Mouse (Mus musculus) ES-Bruce4 (cell line): Measurements from ENCODE around the gene Hist1h2be. TPM values are rescaled to one million over a fixed set of nuclear protein-coding genes. Genes with fewer than 3 reads are reported as not detected.
"Not testable (repeated sequence)": the region's sequence is repeated elsewhere in the genome, so short reads cannot be mapped to it uniquely, and the experiment has no call there.

Experiments used
- H3K27ac ChIP-seq: 2 replicates; pipeline ENCODE4 v1.5.1; 2012; ENCODE audit warnings: low read length, inconsistent platforms; ENCODE audit not compliant: insufficient read depth
- H3K27me3 ChIP-seq: 2 replicates; pipeline ENCODE4 v1.6.1; 2012; ENCODE audit warnings: mild to moderate bottlenecking, low read length, inconsistent platforms; ENCODE audit not compliant: control insufficient read depth, poor library complexity, insufficient read depth, severe bottlenecking
- H3K36me3 ChIP-seq: 2 replicates; pipeline ENCODE4 v1.6.1; 2012; ENCODE audit warnings: inconsistent platforms, mild to moderate bottlenecking, low read length, moderate library complexity; ENCODE audit not compliant: control insufficient read depth, poor library complexity, insufficient read depth, severe bottlenecking
- H3K4me1 ChIP-seq: one replicate; pipeline ENCODE4 v1.8.1; 2011; ENCODE audit warnings: low read length; ENCODE audit not compliant: control insufficient read depth, insufficient read depth
- H3K4me3 ChIP-seq: 2 replicates; pipeline ENCODE4 v1.5.1; 2011; ENCODE audit warnings: low read depth, mild to moderate bottlenecking, low read length
- H3K9ac ChIP-seq: 2 replicates; pipeline ENCODE4 v1.6.1; 2012; ENCODE audit warnings: low read depth, mild to moderate bottlenecking, inconsistent platforms; ENCODE audit not compliant: poor library complexity, severe bottlenecking
- H3K9me3 ChIP-seq: replicated peaks from 2 replicates; pipeline ENCODE4 v1.6.1; 2012; ENCODE audit warnings: mild to moderate bottlenecking, low read length, inconsistent platforms; ENCODE audit not compliant: control insufficient read depth, poor library complexity, insufficient read depth, severe bottlenecking
- CTCF ChIP-seq: IDR thresholded peaks from one replicate; pipeline ENCODE4 v1.8.1; 2011; ENCODE audit warnings: low read depth, low read length
- EP300 ChIP-seq: IDR thresholded peaks from 2 replicates; pipeline ENCODE4 v1.6.1; 2011; ENCODE audit warnings: low read depth, low read length; ENCODE audit not compliant: insufficient read depth
- POLR2A ChIP-seq: IDR thresholded peaks from one replicate; pipeline ENCODE4 v1.8.1; 2011; ENCODE audit warnings: low read length; ENCODE audit not compliant: insufficient read depth
- polyA plus RNA-seq: library from polyadenylated mRNA; stranded (reverse); fragments of >200 nt; gene quantifications from 2 replicates; pipeline ENCODE4 v1.2.4, GENCODE M21; 2011; ENCODE audit warnings: low read depth; ENCODE audit not compliant: missing spikeins, insufficient read depth, insufficient read length

Gene Hist1h2be
- polyA plus RNA-seq, 1 experiment = 1.8 TPM

GRCm38 (mm10) chr13:23554925-23555838 lies 65.7 kb downstream of the Hist1h2be start:
- no peak for TF ChIP-seq EP300
- peak; percentile 99 for TF ChIP-seq POLR2A
- TF ChIP-seq CTCF = no peak
- Histone ChIP-seq H3K36me3 (no peaks in the 10 kb centered on the region), H3K27ac (peak overlapping the region; percentile 90)

GRCm38 (mm10) chr13:23554393-23554792 lies 66.5 kb downstream of the Hist1h2be start:
- Histone ChIP-seq H3K27ac (peak overlapping the region; percentile 63), H3K9ac (peak overlapping the region; percentile 95), H3K36me3 (no peaks in the 10 kb centered on the region), H3K4me3 (peak overlapping the region; percentile 34; the same call in 1 of the 2 replicates), H3K4me1 (no peaks in the 10 kb centered on the region), H3K27me3 (no peaks in the 10 kb centered on the region), H3K9me3 (no peaks in the 10 kb centered on the region)
- no peak for TF ChIP-seq CTCF
- TF ChIP-seq EP300 = no peak
- TF ChIP-seq POLR2A = no peak

More at GRCm38 (mm10) chr13:23554925-23555838, 65.7 kb downstream of the Hist1h2be start:
- H3K4me3 ChIP-seq = peak overlapping the region; percentile 68
- no peaks in the 10 kb centered on the region for H3K4me1 ChIP-seq
- no peaks in the 10 kb centered on the region for H3K9me3 ChIP-seq
- H3K9ac ChIP-seq = peak overlapping the region; percentile 95
- H3K27me3 ChIP-seq = no peaks in the 10 kb centered on the region

GRCm38 (mm10) chr13:23552962-23553361 lies 68.0 kb downstream of the Hist1h2be start, which contains the start of gene Hist1h1d:
Hist1h1d (plus strand) TSS chr13:23553262.
- no peak within 1 kb of the TSS for H3K4me3 ChIP-seq
- peak within 1 kb of the TSS; percentile 95 for H3K9ac ChIP-seq
- no peaks in the 10 kb centered on the region for H3K4me1 ChIP-seq
- H3K27me3 ChIP-seq = no peaks in the 10 kb centered on the region
- H3K27ac ChIP-seq = peak within 1 kb of the TSS; percentile 86
- no peaks in the 10 kb centered on the region for H3K9me3 ChIP-seq
- no peaks in the 10 kb centered on the region for H3K36me3 ChIP-seq
- TF ChIP-seq EP300 = no peak
- no peak for TF ChIP-seq POLR2A
- TF ChIP-seq CTCF = no peak

- peak overlapping the region; percentile 86 for H3K27ac ChIP-seq
- no peak overlapping the region for H3K4me3 ChIP-seq
- TF ChIP-seq EP300 (no peak), POLR2A (no peak), CTCF (no peak)
These were observed 68.7 kb downstream of the Hist1h2be start for GRCm38 (mm10) chr13:23551931-23552914.

GRCm38 (mm10) chr13:23551146-23551834 lies 69.6 kb downstream of the Hist1h2be start, which contains the start of gene Hist1h4f:
Hist1h4f (minus strand) TSS chr13:23551648.
- peak; percentile 94 for TF ChIP-seq POLR2A
- TF ChIP-seq EP300 = 0 out of 2 replicates have a peak, but pooled peaks have one; percentile 46
- not testable (repeated sequence) for H3K4me1 ChIP-seq, H3K36me3 ChIP-seq, H3K27me3 ChIP-seq, H3K9me3 ChIP-seq
- H3K9ac ChIP-seq = peak within 1 kb of the TSS; percentile 90
- H3K27ac ChIP-seq = peak within 1 kb of the TSS; percentile 92
- H3K4me3 ChIP-seq = peak within 1 kb of the TSS; percentile 85

More at GRCm38 (mm10) chr13:23551931-23552914, 68.7 kb downstream of the Hist1h2be start:
- Histone ChIP-seq H3K9me3 (no peaks in the 10 kb centered on the region), H3K27me3 (no peaks in the 10 kb centered on the region), H3K36me3 (no peaks in the 10 kb centered on the region), H3K4me1 (no peaks in the 10 kb centered on the region), H3K9ac (peak overlapping the region; percentile 80)
